27 mouse cellular contexts compared by ENCODE assay signal in the genomic region with DNA sequence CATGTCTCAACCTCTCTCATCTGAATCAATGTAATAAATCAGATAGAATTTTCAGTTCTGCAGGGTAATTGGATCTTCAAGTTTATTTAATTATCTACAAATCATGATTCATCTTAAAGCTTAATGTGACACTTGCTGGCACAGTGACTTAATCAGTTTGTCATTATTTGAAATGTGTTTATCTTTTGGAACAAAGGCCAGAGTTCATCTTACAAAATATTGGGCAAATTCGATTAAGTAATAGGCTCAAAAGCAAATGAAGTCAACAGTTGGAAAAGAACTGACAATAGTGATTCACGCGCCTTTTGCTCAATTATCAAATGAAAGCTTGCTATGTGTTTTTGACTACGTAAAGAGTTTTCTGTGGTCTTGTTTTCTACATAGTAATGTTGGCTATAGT.
"Had no signal": no experiment of that assay in that cellular context is flagged by ENCODE, and none has a peak within 500 bp of the region (broad histone marks: within the 10 kb centered on the region; RNA-seq: fewer than 3 reads in every experiment).

No protein-coding gene starts in this region.

- ATAC-seq: forebrain, embryonic 13.5 days; forebrain, embryonic 14.5 days; forebrain, embryonic 15.5 days; forebrain, embryonic 16.5 days; forebrain, postnatal 0 days had no signal

- H3K27ac ChIP-seq: embryonic facial prominence, embryonic 10.5 days; embryonic facial prominence, embryonic 12.5 days; embryonic facial prominence, embryonic 13.5 days; embryonic facial prominence, embryonic 15.5 days; forebrain, embryonic 10.5 days; forebrain, embryonic 12.5 days; forebrain, embryonic 13.5 days; forebrain, embryonic 15.5 days; gastrocnemius, adult 2 months; heart, adult 2 months had no signal

- DNase-seq: cerebellum, adult 9-10 months; cerebellum, adult 9-11 months; cerebellum, postnatal 10 days; cerebellum, postnatal 14 days; cerebellum, postnatal 25 days; cerebellum, postnatal 36 days; embryo, embryonic 11 days; forebrain, postnatal 0 days; gastrocnemius, adult 2 months; gastrocnemius, postnatal 10 days; gastrocnemius, postnatal 14 days; gastrocnemius, postnatal 25 days; gastrocnemius, postnatal 36 days; heart, adult 11 months; heart, adult 18-20 months; heart, adult 2 months had no signal

- H3K4me1 ChIP-seq: embryonic facial prominence, embryonic 10.5 days; embryonic facial prominence, embryonic 12.5 days; embryonic facial prominence, embryonic 13.5 days; embryonic facial prominence, embryonic 15.5 days; forebrain, embryonic 10.5 days; forebrain, embryonic 12.5 days; forebrain, embryonic 13.5 days; forebrain, embryonic 15.5 days had no signal

- H3K27me3 ChIP-seq: embryonic facial prominence, embryonic 12.5 days; embryonic facial prominence, embryonic 13.5 days; embryonic facial prominence, embryonic 15.5 days; forebrain, embryonic 12.5 days; forebrain, embryonic 13.5 days; forebrain, embryonic 15.5 days had no signal

- H3K4me3 ChIP-seq: embryonic facial prominence, embryonic 10.5 days; embryonic facial prominence, embryonic 12.5 days; embryonic facial prominence, embryonic 13.5 days; embryonic facial prominence, embryonic 15.5 days; erythroblast, embryonic 14.5 days; forebrain, embryonic 10.5 days; forebrain, embryonic 12.5 days; forebrain, embryonic 13.5 days; forebrain, embryonic 15.5 days; gastrocnemius, adult 2 months; heart, adult 2 months had no signal

- H3K9me3 ChIP-seq: embryonic facial prominence, embryonic 10.5 days; embryonic facial prominence, embryonic 12.5 days; embryonic facial prominence, embryonic 13.5 days; embryonic facial prominence, embryonic 15.5 days; forebrain, embryonic 10.5 days; forebrain, embryonic 12.5 days; forebrain, embryonic 13.5 days; forebrain, embryonic 15.5 days had no signal

- H3K9ac ChIP-seq: embryonic facial prominence, embryonic 12.5 days; embryonic facial prominence, embryonic 13.5 days; embryonic facial prominence, embryonic 15.5 days; forebrain, embryonic 12.5 days; forebrain, embryonic 13.5 days; forebrain, embryonic 15.5 days; forebrain, postnatal 0 days had no signal

- H3K36me3 ChIP-seq: embryonic facial prominence, embryonic 10.5 days; embryonic facial prominence, embryonic 12.5 days; embryonic facial prominence, embryonic 13.5 days; embryonic facial prominence, embryonic 15.5 days; forebrain, embryonic 10.5 days; forebrain, embryonic 12.5 days; forebrain, embryonic 15.5 days had no signal

- H3K4me2 ChIP-seq: embryonic facial prominence, embryonic 12.5 days; embryonic facial prominence, embryonic 13.5 days; embryonic facial prominence, embryonic 15.5 days; forebrain, embryonic 12.5 days; forebrain, embryonic 13.5 days; forebrain, embryonic 15.5 days had no signal
